In the genomic region with DNA sequence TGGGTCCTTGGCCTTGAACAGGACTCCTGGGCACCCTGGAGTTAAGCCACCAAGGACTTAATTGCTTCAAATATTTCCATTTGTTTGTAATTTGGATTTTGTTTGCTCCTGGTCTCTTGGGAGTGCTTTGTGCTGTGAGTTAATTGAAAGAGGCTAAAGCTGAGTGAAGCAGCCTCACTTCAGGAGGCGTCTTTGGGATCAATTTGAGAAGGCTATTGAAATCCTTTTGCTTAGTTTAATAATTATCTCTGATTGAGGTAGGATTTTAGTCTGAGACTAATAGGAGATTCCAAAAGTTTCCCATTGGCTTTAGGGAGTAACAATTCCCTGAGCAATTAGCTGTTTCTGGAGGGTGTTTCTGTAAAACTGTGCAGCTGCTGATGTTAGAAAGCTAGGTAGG, we compare ENCODE assay signal across 27 mouse cellular contexts.
"Had no signal": no experiment of that assay in that cellular context is flagged by ENCODE, and none has a peak within 500 bp of the region (broad histone marks: within the 10 kb centered on the region; RNA-seq: fewer than 3 reads in every experiment).

No protein-coding gene starts in this region.

- H3K36me3 ChIP-seq: heart, embryonic 10.5 days; heart, embryonic 12.5 days; hindbrain, embryonic 10.5 days; hindbrain, embryonic 12.5 days; hindbrain, embryonic 15.5 days; intestine, embryonic 15.5 days; limb, embryonic 10.5 days; limb, embryonic 12.5 days; liver, embryonic 13.5 days; liver, embryonic 15.5 days had no signal

- H3K4me3 ChIP-seq: gastrocnemius, adult 2 months; heart, embryonic 10.5 days; heart, embryonic 12.5 days; hindbrain, embryonic 10.5 days; hindbrain, embryonic 12.5 days; hindbrain, embryonic 15.5 days; intestine, embryonic 15.5 days; layer of hippocampus, adult 2 months; left cerebral cortex, adult 2 months; limb, embryonic 10.5 days; limb, embryonic 12.5 days; liver, embryonic 13.5 days; liver, embryonic 15.5 days had no signal

- H3K27me3 ChIP-seq: heart, embryonic 12.5 days; hindbrain, embryonic 12.5 days; hindbrain, embryonic 15.5 days; intestine, embryonic 15.5 days; limb, embryonic 12.5 days; liver, embryonic 13.5 days; liver, embryonic 15.5 days had no signal

- ATAC-seq: inflammation-experienced regulatory T-cells, adult 6 months; intestine, embryonic 15.5 days; intestine, postnatal 0 days had no signal

- H3K27ac ChIP-seq: gastrocnemius, adult 2 months; heart, embryonic 10.5 days; hindbrain, embryonic 10.5 days; hindbrain, embryonic 12.5 days; hindbrain, embryonic 15.5 days; intestine, embryonic 15.5 days; layer of hippocampus, adult 2 months; left cerebral cortex, adult 2 months; limb, embryonic 10.5 days; limb, embryonic 12.5 days had no signal

- H3K9me3 ChIP-seq: hindbrain, embryonic 15.5 days; intestine, embryonic 15.5 days; limb, embryonic 10.5 days; liver, embryonic 15.5 days had no signal

- H3K4me2 ChIP-seq: heart, embryonic 12.5 days; hindbrain, embryonic 12.5 days; hindbrain, embryonic 15.5 days; intestine, embryonic 15.5 days; limb, embryonic 12.5 days; liver, embryonic 11.5 days; liver, embryonic 15.5 days had no signal

- H3K9ac ChIP-seq: heart, embryonic 12.5 days; hindbrain, embryonic 12.5 days; hindbrain, embryonic 15.5 days; intestine, embryonic 15.5 days; limb, embryonic 12.5 days; liver, embryonic 13.5 days; liver, embryonic 15.5 days had no signal

- DNase-seq: gastrocnemius, adult 2 months; gastrocnemius, postnatal 10 days; gastrocnemius, postnatal 25 days; heart, adult 18-20 months; heart, postnatal 10 days; heart, postnatal 4 days; kidney, adult 18-20 months; kidney, adult 8-10 months; kidney, postnatal 10 days; kidney, postnatal 25 days; kidney, postnatal 4 days; liver; liver, embryonic 13.5 days had no signal

- H3K4me1 ChIP-seq: heart, embryonic 10.5 days; heart, embryonic 12.5 days; hindbrain, embryonic 10.5 days; hindbrain, embryonic 12.5 days; hindbrain, embryonic 15.5 days; intestine, embryonic 15.5 days; limb, embryonic 10.5 days; limb, embryonic 12.5 days; liver, embryonic 15.5 days had no signal
